Mouse (Mus musculus) embryonic stem cell, embryonic (primary cell): ENCODE data around the gene Nfix.

ENCODE experiments used
- CTCF ChIA-PET, 4 experiments: fragments of 300-600 bp in 2 of 4; fragments of 350-600 bp in 2 of 4; sonication (Branson Sonifier 250); formaldehyde crosslinking; loops; one replicate each; lab custom pipeline; 2022; ENCODE audit warnings: inconsistent platforms in 2 of 4; lab: Charles Lee
- POLR2A ChIA-PET, 4 experiments: fragments of 300-600 bp in 2 of 4; fragments of 350-600 bp in 2 of 4; sonication (Branson Sonifier 250); formaldehyde crosslinking; loops; one replicate each; lab custom pipeline; 2022; ENCODE audit warnings: antibody characterized with exemption in 4 of 4, inconsistent platforms in 1 of 4; lab: Charles Lee

Gene Nfix

GRCm38 (mm10) chr8:84773304-84773703 lies 26.8 kb downstream of the Nfix start:
- ChIA-PET CTCF (interaction anchor here (0.6 to 1.5 kb wide), 8 partner anchors 13 to 65 kb away, joined by 3 to 4 read pairs (median 3); no protein-coding TSS in a partner anchor), POLR2A (interaction anchor here in 3 of 4 experiments (0.6 to 1.6 kb wide), 11 partner anchors 9 to 771 kb away, joined by 3 to 9 read pairs (median 3); partner anchors contain the start of genes Calr (in 1 of the 3) and G430095P16Rik (in 1 of the 3))

GRCm38 (mm10) chr8:84772628-84773027 lies 27.5 kb downstream of the Nfix start:
- CTCF ChIA-PET, result interaction anchor here (0.6 to 1.5 kb wide), 8 partner anchors 14 to 342 kb away, joined by 3 to 12 read pairs (median 4); no protein-coding TSS in a partner anchor
- POLR2A ChIA-PET, result interaction anchor here (0.5 to 1.3 kb wide), 11 partner anchors 8 to 181 kb away, joined by 3 to 9 read pairs (median 3); partner anchors contain the start of gene Calr (in 1 of the 4)

GRCm38 (mm10) chr8:84771941-84772378 lies 28.2 kb downstream of the Nfix start:
- CTCF ChIA-PET, result interaction anchor here (0.5 to 1.5 kb wide), 8 partner anchors 34 to 341 kb away, joined by 3 to 12 read pairs (median 5); no protein-coding TSS in a partner anchor
- POLR2A ChIA-PET, result interaction anchor here in 3 of 4 experiments (0.5 to 1.3 kb wide), 8 partner anchors 13 to 181 kb away, joined by 3 to 4 read pairs (median 3); no protein-coding TSS in a partner anchor

GRCm38 (mm10) chr8:84771000-84771687 lies 29.0 kb downstream of the Nfix start:
- ChIA-PET CTCF (interaction anchor here in 3 of 4 experiments (0.5 to 1.6 kb wide), 7 partner anchors 12 to 114 kb away, joined by 3 to 7 read pairs (median 4); no protein-coding TSS in a partner anchor), POLR2A (interaction anchor here in 3 of 4 experiments (0.5 to 1.8 kb wide), 7 partner anchors 9 to 259 kb away, joined by 3 to 4 read pairs (median 4); no protein-coding TSS in a partner anchor)

GRCm38 (mm10) chr8:84770100-84770953 lies 29.8 kb downstream of the Nfix start:
- POLR2A ChIA-PET, result interaction anchor here (0.5 to 1.8 kb wide), 12 partner anchors 8 to 1332 kb away, joined by 3 to 4 read pairs (median 3); no protein-coding TSS in a partner anchor
- CTCF ChIA-PET, result interaction anchor here (0.5 to 1.6 kb wide), 14 partner anchors 9 to 488 kb away, joined by 3 to 10 read pairs (median 4); no protein-coding TSS in a partner anchor

GRCm38 (mm10) chr8:84769324-84769723 lies 30.8 kb downstream of the Nfix start:
- ChIA-PET POLR2A (interaction anchor here in 2 of 4 experiments (0.6 to 1.4 kb wide), 5 partner anchors 9 to 37 kb away, joined by 3 to 4 read pairs (median 3); no protein-coding TSS in a partner anchor), CTCF (interaction anchor here in 2 of 4 experiments (0.7 to 1.6 kb wide), 2 partner anchors 46 kb away, joined by 3 to 4 read pairs; no protein-coding TSS in a partner anchor)

- CTCF ChIA-PET, result no interaction called here
- POLR2A ChIA-PET, result interaction anchor here in 2 of 4 experiments (0.6 to 1.4 kb wide), 3 partner anchors 12 to 36 kb away, joined by 3 read pairs; no protein-coding TSS in a partner anchor
These were observed 31.6 kb downstream of the Nfix start for GRCm38 (mm10) chr8:84768343-84769095.

GRCm38 (mm10) chr8:84767221-84767620 lies 32.9 kb downstream of the Nfix start:
- ChIA-PET CTCF (no interaction called here), POLR2A (interaction anchor here in 2 of 4 experiments (0.7 to 1.5 kb wide), 2 partner anchors 11 to 16 kb away, joined by 3 to 4 read pairs; no protein-coding TSS in a partner anchor)

- ChIA-PET POLR2A (interaction anchor here in 3 of 4 experiments (0.5 to 2.0 kb wide), 10 partner anchors 8 to 40 kb away, joined by 3 to 8 read pairs (median 4); no protein-coding TSS in a partner anchor), CTCF (interaction anchor here in 2 of 4 experiments (0.6 to 1.2 kb wide), 2 partner anchors 29 to 61 kb away, joined by 3 to 6 read pairs; no protein-coding TSS in a partner anchor)
These were observed 33.7 kb downstream of the Nfix start for GRCm38 (mm10) chr8:84766422-84766821.

- POLR2A ChIA-PET, result interaction anchor here in 2 of 4 experiments (0.8 to 2.3 kb wide), 8 partner anchors 8 to 40 kb away, joined by 3 to 9 read pairs (median 4); no protein-coding TSS in a partner anchor
- CTCF ChIA-PET, result interaction anchor here in 1 of 4 experiments (0.6 to 1.2 kb wide), 2 partner anchors 28 to 168 kb away, joined by 3 read pairs; no protein-coding TSS in a partner anchor
These were observed 34.5 kb downstream of the Nfix start for GRCm38 (mm10) chr8:84765629-84766028.

GRCm38 (mm10) chr8:84764870-84765495 lies 35.2 kb downstream of the Nfix start:
- ChIA-PET CTCF (interaction anchor here in 1 of 4 experiments (1.2 kb wide), 1 partner anchor 51 kb away, joined by 3 read pairs; no protein-coding TSS in a partner anchor), POLR2A (interaction anchor here in 3 of 4 experiments (0.6 to 2.3 kb wide), 6 partner anchors 8 to 586 kb away, joined by 3 to 9 read pairs (median 5); no protein-coding TSS in a partner anchor)

- POLR2A ChIA-PET, result interaction anchor here in 3 of 4 experiments (0.6 to 2.3 kb wide), 8 partner anchors 9 to 587 kb away, joined by 3 to 9 read pairs (median 3); no protein-coding TSS in a partner anchor
- CTCF ChIA-PET, result interaction anchor here (0.6 to 1.3 kb wide), 5 partner anchors 18 to 61 kb away, joined by 3 to 6 read pairs (median 3); no protein-coding TSS in a partner anchor
These were observed 36.0 kb downstream of the Nfix start for GRCm38 (mm10) chr8:84764100-84764499.

GRCm38 (mm10) chr8:84760901-84761300 lies 39.2 kb downstream of the Nfix start:
- ChIA-PET POLR2A (interaction anchor here in 1 of 4 experiments (0.8 kb wide), 1 partner anchor 15 kb away, joined by 3 read pairs; no protein-coding TSS in a partner anchor), CTCF (interaction anchor here in 1 of 4 experiments (1.0 to 2.8 kb wide), 3 partner anchors 23 to 491 kb away, joined by 3 to 17 read pairs (median 3); partner anchors contain the start of genes Ccdc130 and Lyl1)

- ChIA-PET POLR2A (interaction anchor here in 3 of 4 experiments (0.7 to 2.0 kb wide), 5 partner anchors 9 to 53 kb away, joined by 3 to 5 read pairs (median 3); no protein-coding TSS in a partner anchor), CTCF (interaction anchor here in 2 of 4 experiments (0.8 to 2.8 kb wide), 6 partner anchors 10 to 490 kb away, joined by 3 to 17 read pairs (median 4); partner anchors contain the start of genes Ccdc130 (in 1 of the 2) and Lyl1 (in 1 of the 2))
These were observed 39.7 kb downstream of the Nfix start for GRCm38 (mm10) chr8:84760405-84760805.

- POLR2A ChIA-PET, result interaction anchor here in 3 of 4 experiments (0.6 to 2.0 kb wide), 13 partner anchors 8 to 348 kb away, joined by 3 to 8 read pairs (median 3); partner anchors contain the start of gene Calr (in 1 of the 3)
- CTCF ChIA-PET, result interaction anchor here in 3 of 4 experiments (0.8 to 2.8 kb wide), 17 partner anchors 10 to 489 kb away, joined by 3 to 17 read pairs (median 4); partner anchors contain the start of genes Ccdc130 (in 1 of the 3), Dand5 (in 1 of the 3) and Lyl1 (in 1 of the 3)
These were observed 40.4 kb downstream of the Nfix start for GRCm38 (mm10) chr8:84759718-84760117.
